Mouse (Mus musculus) liver, embryonic 13.5 days (tissue): Measurements from ENCODE around the gene Rbfox1. TPM values are rescaled to one million over a fixed set of nuclear protein-coding genes. Genes with fewer than 3 reads are reported as not detected.

Experiments
- ATAC-seq: fragments of 200-750 bp; cut with Nextera tagmentation; 2 replicates; pipeline ENCODE4 v1.8.0; 2017; ENCODE audit warnings: low read depth, mild to moderate bottlenecking, moderate number of reproducible peaks, moderate library complexity
- DNase-seq: peaks from one replicate; pipeline ENCODE4 v3.0.0; 2022
- H3K27ac ChIP-seq: fragments of 300-500 bp; sonication (generic); 2 replicates; pipeline ENCODE4 v1.5.1; 2015; ENCODE audit warnings: moderate library complexity, mild to moderate bottlenecking, inconsistent platforms
- H3K27me3 ChIP-seq: fragments of 300-500 bp; sonication (generic); 2 replicates; pipeline ENCODE4 v1.6.1; 2015; ENCODE audit warnings: mild to moderate bottlenecking, inconsistent platforms
- H3K36me3 ChIP-seq: fragments of 300-500 bp; sonication (generic); 2 replicates; pipeline ENCODE4 v1.6.1; 2015; ENCODE audit warnings: mild to moderate bottlenecking, inconsistent platforms
- H3K4me1 ChIP-seq: fragments of 300-500 bp; sonication (generic); replicated peaks from 2 replicates; pipeline ENCODE4 v1.6.1; 2015; ENCODE audit warnings: inconsistent platforms
- H3K4me2 ChIP-seq: fragments of 300-500 bp; sonication (generic); 2 replicates; pipeline ENCODE4 v1.6.1; 2015; ENCODE audit warnings: inconsistent platforms, mild to moderate bottlenecking, moderate library complexity
- H3K4me3 ChIP-seq: fragments of 300-500 bp; sonication (generic); replicated peaks from 2 replicates; pipeline ENCODE4 v1.5.1; 2015; ENCODE audit warnings: mild to moderate bottlenecking, inconsistent platforms
- H3K9ac ChIP-seq: fragments of 300-500 bp; sonication (generic); 2 replicates; pipeline ENCODE4 v1.6.1; 2015; ENCODE audit warnings: mild to moderate bottlenecking, inconsistent platforms
- H3K9me3 ChIP-seq: fragments of 300-500 bp; sonication (generic); replicated peaks from 2 replicates; pipeline ENCODE4 v1.6.1; 2016; ENCODE audit warnings: inconsistent platforms
- WGBS: fragments of 180-500 bp; shearing (Covaris S2); methylation state at CpG from one replicate; pipeline ENCODE4 v1.1.7; 2015; ENCODE audit not compliant: insufficient replicate concordance; 5-methylcytosine and 5-hydroxymethylcytosine counted together
- polyA plus RNA-seq: library from polyadenylated mRNA; unstranded; fragments of >200 nt; fragmentation: Nextera tagmentation; extraction: Ambion mirVana; gene quantifications from 2 replicates; pipeline ENCODE4 v1.2.1, GENCODE M21; 2015

Gene Rbfox1
- polyA plus RNA-seq, 1 experiment from 2014 or later = 0.29 TPM

DNA sequence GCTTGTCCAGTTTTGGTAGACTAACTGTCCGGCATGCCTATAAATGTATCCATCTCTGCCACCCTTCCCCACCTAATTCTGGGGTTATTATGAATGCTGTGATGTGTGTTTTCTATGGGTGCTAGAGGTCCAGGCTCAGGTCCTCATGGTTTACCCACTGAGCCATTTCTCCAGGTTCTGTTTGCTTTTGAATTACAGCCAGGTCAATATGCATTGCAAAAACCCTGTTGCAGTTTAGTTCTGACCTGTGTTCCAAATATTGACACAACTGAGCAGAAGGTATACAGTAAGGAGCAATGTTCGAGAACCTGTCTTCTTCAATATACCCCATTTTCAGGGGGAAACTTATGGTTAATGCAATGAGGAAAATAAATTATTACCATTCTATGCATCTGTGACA, 480.6 kb downstream of the Rbfox1 start:
- Histone ChIP-seq H3K36me3 (no peaks in the 10 kb centered on the region), H3K9ac (no peak overlapping the region), H3K4me2 (no peak overlapping the region), H3K4me1 (no peaks in the 10 kb centered on the region), H3K4me3 (no peak overlapping the region), H3K9me3 (no peaks in the 10 kb centered on the region), H3K27ac (no peak overlapping the region), H3K27me3 (no peaks in the 10 kb centered on the region)
- ATAC-seq (no peak; the same call in 1 of the 2 replicates), DNase-seq (no peak)
- 56% methylated on average over 2 of the region's 2 CpGs for WGBS

DNA sequence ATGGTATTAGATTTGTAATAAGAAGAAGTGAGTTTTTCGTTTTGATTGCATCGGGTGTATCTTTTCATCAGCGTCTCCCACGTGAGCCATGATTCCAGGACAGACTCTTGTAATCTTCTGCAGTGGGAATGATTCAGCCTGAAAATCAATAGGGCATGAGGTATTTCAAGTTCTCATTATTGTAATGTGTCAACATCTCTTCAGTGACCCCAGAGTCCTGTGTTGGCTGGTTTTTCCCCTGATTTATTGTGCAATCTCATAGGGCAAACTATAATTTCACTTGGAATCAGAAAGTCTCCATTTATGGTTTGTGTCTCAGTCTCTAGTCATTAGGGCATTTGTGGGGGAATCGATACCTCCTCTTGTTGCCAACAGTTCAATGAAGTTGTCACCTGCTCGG, 481.5 kb downstream of the Rbfox1 start:
- no peak for ATAC-seq
- DNase-seq = no peak
- 61% methylated on average over 6 of the region's 6 CpGs for WGBS
- H3K9ac ChIP-seq = no peak overlapping the region
- no peaks in the 10 kb centered on the region for H3K4me1 ChIP-seq
- no peaks in the 10 kb centered on the region for H3K36me3 ChIP-seq
- no peak overlapping the region for H3K27ac ChIP-seq
- no peak overlapping the region for H3K4me2 ChIP-seq
- no peaks in the 10 kb centered on the region for H3K27me3 ChIP-seq
- no peak overlapping the region for H3K4me3 ChIP-seq
- no peaks in the 10 kb centered on the region for H3K9me3 ChIP-seq

DNA sequence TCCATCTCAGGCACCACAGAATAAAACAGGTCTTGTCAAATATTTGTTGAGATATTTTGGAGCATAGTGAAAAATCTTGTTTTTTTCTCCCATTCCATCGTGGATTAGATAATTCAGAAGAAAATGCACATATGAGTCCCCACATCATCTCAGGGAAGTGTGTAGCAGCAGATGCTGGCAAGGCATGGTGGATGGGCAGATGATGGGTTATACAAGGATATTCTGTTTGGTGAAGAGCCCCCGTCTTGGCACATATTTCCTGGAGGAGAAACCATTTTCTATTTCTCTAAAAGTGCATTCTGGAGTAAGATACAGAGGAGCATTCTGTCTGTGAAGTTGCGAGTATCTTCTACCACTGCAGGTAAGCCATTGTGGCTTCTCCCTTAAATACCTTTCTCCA, 495.8 kb downstream of the Rbfox1 start:
- Histone ChIP-seq H3K4me3 (no peak overlapping the region), H3K36me3 (no peaks in the 10 kb centered on the region), H3K4me1 (no peaks in the 10 kb centered on the region), H3K9me3 (no peaks in the 10 kb centered on the region), H3K9ac (no peak overlapping the region), H3K27me3 (no peaks in the 10 kb centered on the region), H3K4me2 (no peak overlapping the region), H3K27ac (no peak overlapping the region)
- DNase-seq (no peak), ATAC-seq (no peak)
- WGBS = 65% methylated on average over 3 of the region's 3 CpGs

DNA sequence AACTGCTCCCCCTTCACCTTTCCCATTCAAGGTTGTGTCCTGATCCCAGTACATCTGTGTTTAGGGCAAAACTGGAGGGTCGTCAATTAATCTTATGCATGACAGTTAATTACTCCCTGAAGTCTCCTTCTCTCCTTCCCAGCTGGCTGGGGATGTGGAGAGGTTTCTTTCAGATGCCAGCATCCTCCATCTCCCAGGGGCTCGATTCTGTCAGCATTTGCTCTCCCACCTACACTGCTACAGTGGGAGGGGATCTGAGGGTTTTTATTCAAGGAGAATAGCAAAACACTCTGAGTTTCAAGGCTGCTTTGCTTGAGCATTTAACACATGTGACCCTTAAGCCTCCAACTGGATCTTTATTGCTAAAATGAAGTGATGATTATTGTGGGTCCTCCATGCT, 496.4 kb downstream of the Rbfox1 start:
- WGBS = 36% methylated on average over 2 of the region's 2 CpGs

DNA sequence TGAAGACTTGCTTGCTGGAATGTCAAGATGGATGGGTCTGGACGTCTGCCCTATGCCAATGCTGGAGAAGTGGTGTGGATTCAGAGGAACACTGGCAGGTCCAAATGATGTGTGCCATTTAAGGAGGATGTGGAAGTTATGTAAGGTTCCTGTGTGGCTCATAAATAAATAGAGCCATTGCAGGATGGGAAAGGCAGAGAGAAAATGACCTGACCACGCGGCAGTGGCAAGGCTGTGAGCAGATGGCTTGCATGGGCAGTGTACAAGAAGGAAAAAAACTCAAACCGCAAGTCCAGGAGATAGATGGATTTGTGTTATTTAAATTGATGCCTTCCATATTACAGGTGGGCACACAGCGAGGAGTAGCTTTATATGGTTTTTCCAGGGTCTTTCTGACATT, 497.6 kb downstream of the Rbfox1 start:
- no peaks in the 10 kb centered on the region for H3K27me3 ChIP-seq
- no peak overlapping the region for H3K27ac ChIP-seq
- 67% methylated on average over 5 of the region's 5 CpGs for WGBS
- H3K4me3 ChIP-seq = no peak overlapping the region
- no peak overlapping the region for H3K4me2 ChIP-seq
- DNase-seq (no peak), ATAC-seq (no peak)
- no peaks in the 10 kb centered on the region for H3K4me1 ChIP-seq
- no peaks in the 10 kb centered on the region for H3K36me3 ChIP-seq
- no peaks in the 10 kb centered on the region for H3K9me3 ChIP-seq
- H3K9ac ChIP-seq = no peak overlapping the region

More for the DNA sequence above, 496.4 kb downstream of the Rbfox1 start:
- Histone ChIP-seq H3K4me1 (no peaks in the 10 kb centered on the region), H3K27me3 (no peaks in the 10 kb centered on the region), H3K4me3 (no peak overlapping the region), H3K36me3 (no peaks in the 10 kb centered on the region), H3K27ac (no peak overlapping the region), H3K9me3 (no peaks in the 10 kb centered on the region), H3K9ac (no peak overlapping the region), H3K4me2 (no peak overlapping the region)
- no peak for ATAC-seq
- no peak for DNase-seq

DNA sequence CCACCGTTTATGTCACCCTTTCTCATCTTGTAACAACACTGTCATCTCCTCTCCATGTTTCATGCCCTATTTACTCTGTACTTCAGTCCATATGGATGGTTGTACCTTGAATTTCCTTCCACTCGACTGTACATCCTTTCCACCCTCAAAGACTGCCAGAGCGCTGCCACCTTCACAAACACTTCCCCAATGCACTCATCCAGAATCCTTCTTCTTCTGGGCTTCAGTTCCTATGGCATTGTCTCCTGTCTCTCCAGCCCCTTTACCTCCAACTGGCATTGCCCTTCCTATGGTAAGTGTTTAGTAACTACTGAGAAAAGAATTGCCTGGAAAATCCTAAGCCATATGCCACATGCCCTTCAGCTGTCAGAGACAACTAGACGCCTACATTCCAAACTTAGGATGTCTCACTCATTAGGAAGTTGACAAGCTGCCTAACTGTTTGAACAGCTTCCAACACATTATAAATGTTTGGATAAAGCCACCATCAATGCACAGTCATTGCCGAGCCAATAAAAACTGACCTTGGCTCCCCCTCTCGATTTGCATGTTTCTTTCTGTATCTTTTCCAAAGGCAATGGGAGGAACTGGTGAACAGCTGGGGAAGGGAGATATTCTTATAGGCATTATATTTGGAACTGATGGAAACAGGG, 505.2 kb downstream of the Rbfox1 start:
- Histone ChIP-seq H3K4me3 (no peak overlapping the region), H3K27me3 (no peaks in the 10 kb centered on the region), H3K9me3 (no peaks in the 10 kb centered on the region), H3K36me3 (no peaks in the 10 kb centered on the region), H3K4me2 (no peak overlapping the region), H3K9ac (no peak overlapping the region), H3K4me1 (no peaks in the 10 kb centered on the region), H3K27ac (no peak overlapping the region)
- ATAC-seq (no peak), DNase-seq (no peak)
- WGBS = 62% methylated on average over 6 of the region's 6 CpGs

DNA sequence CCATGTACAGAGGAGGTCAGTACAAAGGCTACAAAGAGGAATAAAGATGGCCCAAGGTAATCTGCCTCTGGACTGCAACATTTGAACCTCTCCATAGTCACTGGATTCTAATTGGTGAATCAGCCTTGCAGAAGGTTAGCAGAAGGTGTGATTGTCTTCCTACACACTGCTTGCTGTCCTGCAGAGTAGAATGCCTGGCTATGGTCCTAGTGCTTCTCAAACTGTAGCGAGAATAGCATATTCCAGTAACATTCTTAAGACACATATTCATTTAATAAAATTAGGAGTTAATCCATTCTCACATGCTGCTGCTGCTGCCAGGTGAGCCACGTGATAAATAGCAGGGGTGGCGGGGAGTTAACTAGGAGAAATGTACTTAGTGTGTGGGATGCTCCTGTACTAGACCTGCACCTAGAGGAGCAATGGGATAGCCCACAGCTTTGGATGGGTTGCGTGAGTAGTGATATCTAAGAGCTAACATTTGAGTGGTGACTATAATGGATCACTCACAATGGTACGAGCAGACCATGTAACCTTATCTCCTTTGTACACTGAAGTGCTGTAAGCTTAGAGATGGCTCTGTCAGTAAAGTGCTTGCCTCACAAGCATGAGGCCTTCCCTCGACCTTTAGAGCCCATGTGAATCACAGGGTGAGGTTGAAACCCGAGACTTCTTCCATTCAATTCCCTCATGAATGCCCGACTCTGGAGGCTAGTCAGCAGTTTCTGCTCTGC, 511.7 kb downstream of the Rbfox1 start:
- ATAC-seq = no peak
- H3K4me3 ChIP-seq = no peak overlapping the region
- 0 out of 2 replicates have a peak, but pooled peaks cover 3% of the 10 kb centered on the region for H3K9me3 ChIP-seq
- H3K27me3 ChIP-seq = no peaks in the 10 kb centered on the region
- H3K4me1 ChIP-seq = no peaks in the 10 kb centered on the region
- DNase-seq = no peak
- no peak overlapping the region for H3K27ac ChIP-seq
- 43% methylated on average over 8 of the region's 8 CpGs for WGBS
- no peak overlapping the region for H3K4me2 ChIP-seq
- no peak overlapping the region for H3K9ac ChIP-seq
- H3K36me3 ChIP-seq = no peaks in the 10 kb centered on the region

DNA sequence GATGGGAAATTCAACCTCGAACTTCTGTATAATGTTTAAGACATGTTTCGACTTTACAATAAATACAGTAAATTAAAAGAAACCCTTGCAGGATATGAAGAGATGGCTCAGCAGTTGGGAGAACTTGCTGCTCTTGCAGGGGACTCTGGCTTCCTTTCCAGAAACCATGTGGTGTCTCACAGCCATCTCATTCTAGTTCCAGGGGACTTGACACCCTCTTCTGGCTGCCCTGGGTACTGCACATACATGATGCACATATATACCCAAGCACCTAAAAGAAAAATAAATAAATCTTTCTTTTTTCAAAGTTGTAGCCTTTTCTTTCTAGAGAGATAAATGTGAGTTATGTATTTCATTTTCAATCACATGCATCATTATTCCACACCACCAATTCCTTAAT, 512.5 kb downstream of the Rbfox1 start:
- no peak overlapping the region for H3K4me2 ChIP-seq
- WGBS = 67% methylated on average over 2 of the region's 2 CpGs
- H3K4me3 ChIP-seq = no peak overlapping the region
- no peak overlapping the region for H3K9ac ChIP-seq
- H3K36me3 ChIP-seq = no peaks in the 10 kb centered on the region
- no peaks in the 10 kb centered on the region for H3K27me3 ChIP-seq
- 0 out of 2 replicates have a peak, but pooled peaks cover 3% of the 10 kb centered on the region for H3K9me3 ChIP-seq
- H3K27ac ChIP-seq = no peak overlapping the region
- ATAC-seq (no peak), DNase-seq (no peak)
- H3K4me1 ChIP-seq = no peaks in the 10 kb centered on the region

DNA sequence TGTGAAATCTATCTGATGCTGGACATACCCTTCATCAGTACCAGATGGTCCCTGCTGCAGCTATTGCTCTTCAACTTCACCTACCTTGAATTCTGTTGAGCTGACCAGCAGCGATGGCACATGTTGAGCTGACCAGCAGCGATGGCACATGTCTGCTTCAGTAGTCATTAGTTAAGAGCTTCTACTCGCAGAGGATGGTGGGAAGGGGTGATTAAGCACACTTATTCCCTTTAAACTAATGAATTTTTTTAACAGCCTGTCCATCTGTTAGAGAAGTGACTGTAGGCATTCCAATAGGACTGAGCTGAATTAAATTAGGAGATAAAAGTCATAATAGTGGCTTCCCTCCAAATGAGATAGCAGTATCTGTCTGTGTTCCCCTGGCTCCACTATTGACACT, 517.7 kb downstream of the Rbfox1 start:
- no peaks in the 10 kb centered on the region for H3K27me3 ChIP-seq
- ATAC-seq = no peak
- no peaks in the 10 kb centered on the region for H3K9me3 ChIP-seq
- DNase-seq = no peak
- no peaks in the 10 kb centered on the region for H3K36me3 ChIP-seq
- H3K4me1 ChIP-seq = no peaks in the 10 kb centered on the region
- no peak overlapping the region for H3K4me3 ChIP-seq
- 58% methylated on average over 3 of the region's 3 CpGs for whole genome bisulfite sequencing
- H3K9ac ChIP-seq = no peak overlapping the region
- H3K4me2 ChIP-seq = no peak overlapping the region
- no peak overlapping the region for H3K27ac ChIP-seq

DNA sequence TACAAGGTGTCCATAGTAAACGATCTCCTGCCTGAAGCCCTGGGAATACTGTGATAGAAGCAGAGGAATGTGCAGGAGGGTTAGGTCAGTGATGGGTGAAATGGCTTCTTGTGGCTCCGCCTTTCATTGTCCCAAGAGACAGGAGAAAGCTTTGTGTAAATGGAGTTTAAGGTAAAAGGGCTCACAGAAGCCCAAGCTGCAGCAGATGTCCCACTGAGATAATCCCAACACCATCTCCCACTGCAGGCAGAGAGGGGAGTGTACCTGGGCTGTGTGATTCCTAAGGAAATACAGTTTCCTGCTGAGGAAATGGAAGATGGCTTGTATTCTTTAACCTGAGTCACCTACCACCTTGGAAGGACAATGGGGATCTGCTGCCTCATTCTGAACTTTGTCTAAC, 529.7 kb downstream of the Rbfox1 start:
- Histone ChIP-seq H3K4me2 (no peak overlapping the region), H3K4me1 (no peaks in the 10 kb centered on the region), H3K9me3 (no peaks in the 10 kb centered on the region), H3K9ac (no peak overlapping the region), H3K27ac (no peak overlapping the region), H3K27me3 (no peaks in the 10 kb centered on the region), H3K36me3 (no peaks in the 10 kb centered on the region), H3K4me3 (no peak overlapping the region)
- 25% methylated on average over 2 of the region's 2 CpGs for WGBS
- no peak for ATAC-seq
- no peak for DNase-seq

DNA sequence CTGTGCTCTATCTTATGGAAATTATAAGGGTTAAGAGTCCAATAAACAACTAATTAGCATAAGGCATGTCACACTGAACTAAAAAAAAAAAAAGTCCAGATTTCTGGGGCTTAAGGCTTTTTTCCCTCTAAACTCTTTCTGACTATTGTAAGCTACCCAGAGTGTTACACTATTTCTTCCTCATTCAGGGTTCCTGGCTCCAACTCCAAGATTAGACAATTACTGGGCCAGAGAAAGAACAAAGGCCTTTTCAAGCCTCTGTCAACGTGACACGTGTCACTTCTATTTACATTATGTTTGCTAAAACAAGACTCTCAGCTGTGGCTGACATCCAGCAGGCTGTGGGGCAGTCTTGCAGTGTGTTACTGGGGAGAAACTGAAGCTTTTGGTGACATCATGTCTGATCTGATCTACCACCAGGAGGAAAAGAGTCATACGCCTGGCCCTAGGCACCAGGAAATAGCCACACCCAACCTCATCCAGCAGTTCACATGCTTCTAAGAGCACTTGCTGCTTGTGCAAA, 536.5 kb downstream of the Rbfox1 start:
- Histone ChIP-seq H3K4me1 (no peaks in the 10 kb centered on the region), H3K4me2 (no peak overlapping the region), H3K27ac (no peak overlapping the region), H3K9me3 (0 out of 2 replicates have a peak, but pooled peaks cover 2% of the 10 kb centered on the region), H3K36me3 (no peaks in the 10 kb centered on the region), H3K4me3 (no peak overlapping the region), H3K9ac (no peak overlapping the region), H3K27me3 (no peaks in the 10 kb centered on the region)
- WGBS = 48% methylated on average over 3 of the region's 3 CpGs
- ATAC-seq (no peak), DNase-seq (no peak)
